Mouse (Mus musculus) myocyte (in vitro differentiated cells): ENCODE measurements around the gene Rnaseh2c.
A peak's percentile ranks its signal among the peaks of the same experiment; 100 is the strongest.

ENCODE experiments used
- MYOD1 ChIP-seq, 3 experiments: IDR thresholded peaks; one replicate each; pipeline ENCODE4 v1.6.1; 2011; ENCODE audit warnings: control low read depth in 2 of 3, low read depth in 2 of 3, mild to moderate bottlenecking in 2 of 3, moderate library complexity in 1 of 3; ENCODE audit not compliant: insufficient read length in 2 of 3, control insufficient read depth in 1 of 3
- MYOG ChIP-seq, 3 experiments: IDR thresholded peaks; one replicate each; pipeline ENCODE4 v1.6.1; 2011; ENCODE audit warnings: control low read depth in 2 of 3, low read depth in 2 of 3, mild to moderate bottlenecking in 2 of 3; ENCODE audit not compliant: insufficient read length in 2 of 3, control insufficient read depth in 1 of 3, insufficient read depth in 1 of 3
- POLR2A ChIP-seq: IDR thresholded peaks from one replicate; pipeline ENCODE4 v1.6.1; 2011; ENCODE audit warnings: low read depth, mild to moderate bottlenecking, control low read depth, moderate library complexity; ENCODE audit not compliant: insufficient read length
- POLR2AphosphoS2 ChIP-seq: IDR thresholded peaks from one replicate; pipeline ENCODE4 v1.6.1; 2011; ENCODE audit warnings: low read depth, control low read depth; ENCODE audit not compliant: insufficient read length
- SRF ChIP-seq: IDR thresholded peaks from one replicate; pipeline ENCODE4 v1.6.1; 2011; ENCODE audit warnings: low read depth; ENCODE audit not compliant: control insufficient read depth, insufficient read length
- TCF12 ChIP-seq: IDR thresholded peaks from one replicate; pipeline ENCODE4 v1.6.1; 2011; ENCODE audit warnings: mild to moderate bottlenecking, control low read depth; ENCODE audit not compliant: poor library complexity, insufficient read depth, severe bottlenecking
- USF1 ChIP-seq: IDR thresholded peaks from one replicate; pipeline ENCODE4 v1.6.1; 2011; ENCODE audit warnings: low read depth, mild to moderate bottlenecking, control low read depth, moderate library complexity

GRCm38 (mm10) chr19:5649298-5649741 is 47.6 kb downstream of the Rnaseh2c start:
- TF ChIP-seq MYOD1 (IDR thresholded peaks at IDR 0.05; ENCODE audit: control insufficient read depth in 1 of 3, insufficient read length in 2 of 3, low read depth in 2 of 3) (peak in 1 of 3 experiments; percentile 3), MYOG (IDR thresholded peaks at IDR 0.05; ENCODE audit: control insufficient read depth in 1 of 3, insufficient read depth in 1 of 3, insufficient read length in 2 of 3, low read depth in 2 of 3) (no peak), POLR2A (no peak), USF1 (no peak), POLR2AphosphoS2 (peak; percentile 3), SRF (no peak), TCF12 (no peak)
